Mouse (Mus musculus): ENCODE measurements around the gene Nrp2. TPM values are rescaled to one million over a fixed set of nuclear protein-coding genes. Genes with fewer than 3 reads are reported as not detected.
A peak's percentile ranks its signal among the peaks of the same experiment; 100 is the strongest.

Nrp2 gene
- polyA plus RNA-seq, 1 experiment from 2014 or later = 28.0 TPM

DNA sequence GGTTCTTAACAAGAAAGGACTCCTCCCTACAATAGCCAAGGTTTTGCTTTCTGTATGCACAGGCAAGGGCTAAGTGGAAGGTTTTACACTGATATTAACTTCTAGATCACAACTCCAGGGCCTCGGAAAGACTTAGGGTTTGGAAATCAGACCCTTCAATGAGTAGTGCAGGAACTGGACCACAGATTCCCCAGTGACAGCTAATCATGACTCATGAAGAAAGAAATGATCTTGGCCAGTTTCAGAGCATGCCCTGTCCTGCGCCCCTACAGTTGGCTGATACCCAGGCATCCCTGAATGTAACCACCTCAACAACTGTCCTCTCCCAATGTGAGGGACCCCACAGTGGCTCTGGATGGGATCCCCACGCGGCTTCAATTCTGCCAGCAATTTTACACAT, 60.7 kb downstream of the Nrp2 start:
- no peak overlapping the region for H3K9ac ChIP-seq
- H3K36me3 ChIP-seq = 0 out of 2 replicates have a peak, but pooled peaks cover 3% of the 10 kb centered on the region
- H3K27me3 ChIP-seq (replicated peaks) = no peaks in the 10 kb centered on the region
- WGBS = 88% methylated on average over 4 of the region's 4 CpGs
- ATAC-seq (ENCODE audit: insufficient read depth, low FRiP score, low read depth) = no peak
- no peaks in the 10 kb centered on the region for H3K9me3 ChIP-seq
- no peak overlapping the region for H3K27ac ChIP-seq
- no peaks in the 10 kb centered on the region for H3K4me1 ChIP-seq
- no peak overlapping the region for H3K4me3 ChIP-seq (replicated peaks)
- no peak overlapping the region for H3K4me2 ChIP-seq

DNA sequence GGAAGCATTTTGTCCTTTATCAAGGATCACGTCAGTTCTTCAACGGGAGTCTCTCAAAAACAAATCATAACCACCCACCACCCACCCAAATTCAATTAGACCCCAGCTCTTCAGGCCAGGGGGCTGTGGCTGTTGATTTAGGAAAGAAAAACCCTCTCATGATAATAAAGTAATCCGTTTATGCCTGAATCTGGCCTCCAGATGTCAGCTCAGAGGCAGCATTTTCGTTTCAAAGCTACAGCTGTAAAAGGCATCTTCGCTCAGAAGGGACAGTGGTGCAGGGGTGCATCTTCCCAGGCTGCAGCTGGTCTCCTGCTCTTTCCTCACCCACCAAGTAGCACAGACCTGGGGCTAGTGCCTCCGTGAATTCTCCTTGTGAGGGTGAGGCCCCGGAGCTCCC, 62.1 kb downstream of the Nrp2 start:
- H3K27me3 ChIP-seq (replicated peaks) = no peaks in the 10 kb centered on the region
- no peak overlapping the region for H3K4me2 ChIP-seq
- no peak for ATAC-seq (ENCODE audit: insufficient read depth, low FRiP score, low read depth)
- WGBS = 49% methylated on average over 7 of the region's 7 CpGs
- 0 out of 2 replicates have a peak, but pooled peaks cover 3% of the 10 kb centered on the region for H3K36me3 ChIP-seq
- H3K9ac ChIP-seq = no peak overlapping the region
- no peaks in the 10 kb centered on the region for H3K9me3 ChIP-seq
- no peak overlapping the region for H3K4me3 ChIP-seq (replicated peaks)
- no peaks in the 10 kb centered on the region for H3K4me1 ChIP-seq
- H3K27ac ChIP-seq = no peak overlapping the region

DNA sequence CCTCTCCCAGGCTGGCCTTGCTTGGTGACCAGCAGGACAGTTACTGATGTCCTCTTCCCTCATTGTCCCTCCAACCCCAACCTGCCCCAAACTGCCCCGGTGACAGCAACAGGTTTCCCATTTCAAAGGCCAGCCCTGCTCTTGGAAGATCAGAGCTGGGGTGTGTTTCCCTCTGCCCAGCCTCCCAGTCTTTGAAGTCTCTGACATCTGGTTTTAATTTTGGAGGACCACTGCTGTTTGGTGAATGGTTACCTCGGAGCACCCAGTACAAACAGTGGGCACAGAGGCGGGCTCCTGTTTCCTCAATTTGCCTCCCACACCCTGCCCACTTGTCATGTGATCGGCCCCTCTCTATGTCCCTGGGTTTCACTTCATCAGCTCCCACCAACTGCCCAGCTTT, 63.7 kb downstream of the Nrp2 start:
- no peak for ATAC-seq (ENCODE audit: insufficient read depth, low FRiP score, low read depth)
- Histone ChIP-seq H3K9ac (no peak overlapping the region), H3K4me1 (no peaks in the 10 kb centered on the region), H3K36me3 (peaks cover 9% of the 10 kb centered on the region; the same call in 1 of the 2 replicates), H3K27me3 (replicated peaks) (no peaks in the 10 kb centered on the region), H3K9me3 (no peaks in the 10 kb centered on the region), H3K27ac (no peak overlapping the region), H3K4me2 (0 out of 2 replicates have a peak overlapping the region, but pooled peaks have one; percentile 2), H3K4me3 (replicated peaks) (no peak overlapping the region)
- WGBS = 28% methylated on average over 4 of the region's 4 CpGs

DNA sequence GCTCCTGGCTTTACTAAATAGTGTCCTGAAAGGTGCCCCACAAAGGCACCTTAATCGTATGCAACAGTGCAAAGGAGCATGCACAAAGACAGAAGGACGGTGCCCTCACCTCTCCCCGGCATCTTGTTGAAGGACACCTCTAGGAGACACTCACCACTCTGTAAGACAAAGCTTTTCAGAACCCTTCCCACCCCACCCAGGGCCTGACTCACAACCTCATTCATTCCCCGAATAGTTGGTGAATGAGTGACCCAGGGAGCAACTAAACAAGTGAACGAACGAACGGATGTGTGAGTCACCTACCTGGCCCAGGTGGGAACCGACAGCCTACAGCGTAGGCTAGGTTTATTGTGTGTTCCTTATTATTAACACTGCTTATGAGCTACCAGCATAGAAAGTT, 64.5 kb downstream of the Nrp2 start:
- H3K4me2 ChIP-seq = no peak overlapping the region
- H3K9me3 ChIP-seq = no peaks in the 10 kb centered on the region
- H3K4me3 ChIP-seq (replicated peaks) = no peak overlapping the region
- H3K9ac ChIP-seq = no peak overlapping the region
- no peak overlapping the region for H3K27ac ChIP-seq
- no peak; the same call in 1 of the 2 replicates for ATAC-seq (ENCODE audit: insufficient read depth, low FRiP score, low read depth)
- H3K27me3 ChIP-seq (replicated peaks) = no peaks in the 10 kb centered on the region
- H3K36me3 ChIP-seq = peaks cover 10% of the 10 kb centered on the region; the same call in 1 of the 2 replicates
- H3K4me1 ChIP-seq = no peaks in the 10 kb centered on the region
- 59% methylated on average over 9 of the region's 9 CpGs for WGBS

DNA sequence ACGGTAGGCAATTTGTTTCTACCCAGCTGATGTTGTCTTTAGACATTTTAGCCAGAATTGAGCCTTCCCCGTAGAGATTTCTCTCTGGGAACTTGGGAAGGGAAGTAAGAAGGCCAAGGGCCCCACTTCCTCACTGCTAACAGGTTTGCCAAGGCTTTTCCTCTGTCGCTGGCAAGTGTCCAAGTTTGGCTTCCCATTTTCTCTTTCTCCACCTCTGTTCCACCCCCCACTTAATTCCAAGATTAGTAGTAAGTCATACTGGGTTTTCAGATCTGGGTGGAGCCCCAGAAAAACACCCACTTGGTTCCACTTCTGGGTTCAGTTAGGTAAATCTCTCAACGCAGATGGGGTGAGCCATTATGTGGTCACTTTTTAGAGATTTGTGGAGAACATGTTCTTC, 67.5 kb downstream of the Nrp2 start:
- 65% methylated on average over 4 of the region's 4 CpGs for WGBS
- no peaks in the 10 kb centered on the region for H3K4me1 ChIP-seq

DNA sequence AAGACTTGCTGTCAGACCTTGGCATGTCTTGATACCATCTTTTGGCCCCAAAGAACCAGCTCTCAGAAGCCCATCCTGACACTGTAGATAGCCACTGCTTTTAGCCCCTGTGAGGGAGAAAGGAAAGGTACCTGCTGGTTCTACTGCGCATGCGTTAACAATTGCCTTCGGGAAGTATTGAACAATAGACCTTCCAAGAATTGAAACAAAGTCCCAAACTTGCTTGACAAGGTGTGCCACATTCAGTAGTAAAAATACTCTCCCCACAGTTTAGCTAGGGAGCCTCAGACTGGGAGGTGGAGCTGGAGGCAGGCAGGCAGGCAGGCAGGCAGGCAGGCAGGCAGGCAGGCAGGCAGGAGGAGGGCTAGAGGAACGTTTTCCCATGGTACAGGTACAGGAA, 69.3 kb downstream of the Nrp2 start:
- H3K27ac ChIP-seq = no peak overlapping the region
- no peak overlapping the region for H3K9ac ChIP-seq
- H3K4me1 ChIP-seq = 0 out of 2 replicates have a peak, but pooled peaks cover 5% of the 10 kb centered on the region
- 70% methylated on average over 4 of the region's 4 CpGs for WGBS
- ATAC-seq (ENCODE audit: insufficient read depth, low FRiP score, low read depth) = no peak
- H3K27me3 ChIP-seq (replicated peaks) = no peaks in the 10 kb centered on the region
- H3K36me3 ChIP-seq = peaks cover 7% of the 10 kb centered on the region
- no peak overlapping the region for H3K4me2 ChIP-seq
- no peak overlapping the region for H3K4me3 ChIP-seq (replicated peaks)
- no peaks in the 10 kb centered on the region for H3K9me3 ChIP-seq

More for the DNA sequence above, 67.5 kb downstream of the Nrp2 start:
- no peak overlapping the region for H3K27ac ChIP-seq
- H3K9me3 ChIP-seq = no peaks in the 10 kb centered on the region
- H3K9ac ChIP-seq = no peak overlapping the region
- H3K4me3 ChIP-seq (replicated peaks) = no peak overlapping the region
- peaks cover 7% of the 10 kb centered on the region for H3K36me3 ChIP-seq
- no peak overlapping the region for H3K4me2 ChIP-seq
- H3K27me3 ChIP-seq (replicated peaks) = no peaks in the 10 kb centered on the region
- no peak for ATAC-seq (ENCODE audit: insufficient read depth, low FRiP score, low read depth)

DNA sequence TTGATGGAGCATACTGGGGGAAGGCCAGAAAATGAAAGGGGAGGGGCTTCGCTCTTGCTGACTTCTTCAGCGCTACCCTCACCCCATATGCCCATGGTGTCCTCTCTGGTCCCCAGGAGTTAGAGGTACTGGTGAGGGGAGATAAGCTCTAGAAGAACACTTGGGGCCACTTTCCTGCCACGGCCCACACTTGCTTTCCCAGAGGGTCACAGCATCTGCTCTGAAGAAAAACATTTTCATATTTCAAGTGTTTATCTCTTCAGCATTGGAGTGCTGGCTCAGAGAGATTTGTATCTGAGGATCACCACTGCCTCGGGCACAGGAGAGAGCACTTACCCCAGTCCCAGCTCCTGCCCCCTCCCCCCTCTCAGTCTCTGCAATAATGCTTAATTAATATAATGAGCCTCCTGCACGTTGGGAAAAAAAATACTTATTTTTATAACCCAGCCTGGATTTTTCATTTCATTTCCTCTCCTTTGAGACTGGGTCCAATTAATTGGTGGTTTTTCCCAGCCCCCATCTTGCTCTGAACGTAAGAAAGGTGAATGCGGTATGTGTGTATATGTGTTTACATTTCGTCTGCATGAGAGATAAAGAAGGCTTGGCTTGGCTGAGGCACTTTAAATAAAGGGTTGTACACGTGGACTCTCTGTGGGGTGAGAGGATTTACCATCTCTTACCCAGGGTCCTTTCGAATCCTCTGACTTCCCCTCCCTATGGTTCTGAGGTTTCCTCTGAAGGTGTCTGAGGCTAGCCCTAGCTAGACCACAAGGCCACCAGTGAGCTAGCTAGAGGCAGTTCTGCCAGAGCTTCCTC, 70.2 kb downstream of the Nrp2 start:
- H3K9ac ChIP-seq = no peak overlapping the region
- no peak overlapping the region for H3K4me2 ChIP-seq
- H3K27ac ChIP-seq = no peak overlapping the region
- no peaks in the 10 kb centered on the region for H3K9me3 ChIP-seq
- H3K4me1 ChIP-seq = peaks cover 12% of the 10 kb centered on the region; the same call in 1 of the 2 replicates
- WGBS = 49% methylated on average over 10 of the region's 10 CpGs
- H3K4me3 ChIP-seq (replicated peaks) = no peak overlapping the region
- peak; percentile 53; the same call in 1 of the 2 replicates for ATAC-seq (ENCODE audit: insufficient read depth, low FRiP score, low read depth)
- peaks cover 7% of the 10 kb centered on the region for H3K36me3 ChIP-seq
- no peaks in the 10 kb centered on the region for H3K27me3 ChIP-seq (replicated peaks)

DNA sequence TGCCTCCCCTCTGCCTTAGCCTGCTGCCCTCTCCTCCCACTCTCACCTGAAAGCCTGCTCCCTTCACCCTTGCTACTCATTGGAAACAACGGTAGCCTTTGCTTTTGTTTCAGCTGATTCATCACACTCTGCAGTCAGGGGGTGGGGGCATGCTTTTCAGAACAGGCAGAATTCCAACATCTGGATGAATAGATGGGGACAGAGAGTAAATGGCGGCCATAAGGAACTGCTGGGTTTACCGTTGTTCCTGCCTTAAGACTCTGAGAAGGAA, 70.8 kb downstream of the Nrp2 start:
- no peaks in the 10 kb centered on the region for H3K9me3 ChIP-seq
- WGBS = 53% methylated on average over 3 of the region's 3 CpGs
- H3K27me3 ChIP-seq (replicated peaks) = no peaks in the 10 kb centered on the region
- no peak overlapping the region for H3K4me3 ChIP-seq (replicated peaks)
- H3K4me1 ChIP-seq = peaks cover 12% of the 10 kb centered on the region; the same call in 1 of the 2 replicates
- H3K4me2 ChIP-seq = no peak overlapping the region
- no peak overlapping the region for H3K27ac ChIP-seq
- no peak overlapping the region for H3K9ac ChIP-seq
- peaks cover 7% of the 10 kb centered on the region for H3K36me3 ChIP-seq
- ATAC-seq (ENCODE audit: insufficient read depth, low FRiP score, low read depth) = no peak

DNA sequence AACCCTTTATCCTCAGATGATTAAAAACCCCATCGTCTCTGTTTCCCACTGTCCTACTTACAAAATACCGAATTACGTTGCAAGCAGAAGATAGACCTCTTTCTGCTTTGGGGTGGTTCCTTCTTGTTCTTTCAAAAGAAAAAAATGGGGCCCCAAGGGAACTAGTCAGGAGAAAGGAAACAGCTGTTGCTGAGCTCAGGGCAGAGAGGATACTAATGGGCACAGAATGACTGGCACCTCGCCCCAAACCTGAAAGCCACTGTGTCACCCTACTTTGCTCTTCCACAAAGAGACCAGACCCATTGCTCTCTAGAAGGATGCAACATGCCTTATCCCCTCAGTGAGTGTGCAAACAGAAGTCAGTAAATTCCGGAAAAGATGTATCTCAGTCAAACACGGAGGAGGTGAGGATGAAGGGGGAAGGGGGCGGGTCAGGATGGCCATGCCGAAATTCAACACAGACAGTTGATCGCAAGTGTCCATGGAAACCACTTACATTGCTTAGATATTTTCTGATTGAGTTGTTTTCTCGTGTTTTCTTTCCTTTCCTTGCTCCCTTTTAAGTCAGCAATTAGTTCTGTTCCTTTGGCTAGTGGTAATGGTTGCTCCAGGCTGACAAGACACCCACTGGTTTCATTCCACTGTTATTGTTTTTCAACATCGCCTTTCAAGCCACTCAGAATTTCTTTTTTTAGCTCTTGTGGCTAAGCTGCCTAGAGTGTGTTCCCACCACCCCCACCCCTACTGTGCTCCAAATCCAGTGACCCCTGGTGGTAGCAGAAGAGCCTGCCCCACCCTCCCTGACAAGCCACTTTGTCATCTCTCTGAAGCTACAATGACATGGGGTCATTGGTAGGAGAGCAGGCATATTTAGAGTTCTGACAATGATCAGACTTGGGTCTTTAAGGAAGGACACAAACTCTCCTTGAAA, 71.5 kb downstream of the Nrp2 start:
- WGBS = 74% methylated on average over 11 of the region's 11 CpGs
- peaks cover 7% of the 10 kb centered on the region for H3K36me3 ChIP-seq
- peaks cover 12% of the 10 kb centered on the region; the same call in 1 of the 2 replicates for H3K4me1 ChIP-seq

DNA sequence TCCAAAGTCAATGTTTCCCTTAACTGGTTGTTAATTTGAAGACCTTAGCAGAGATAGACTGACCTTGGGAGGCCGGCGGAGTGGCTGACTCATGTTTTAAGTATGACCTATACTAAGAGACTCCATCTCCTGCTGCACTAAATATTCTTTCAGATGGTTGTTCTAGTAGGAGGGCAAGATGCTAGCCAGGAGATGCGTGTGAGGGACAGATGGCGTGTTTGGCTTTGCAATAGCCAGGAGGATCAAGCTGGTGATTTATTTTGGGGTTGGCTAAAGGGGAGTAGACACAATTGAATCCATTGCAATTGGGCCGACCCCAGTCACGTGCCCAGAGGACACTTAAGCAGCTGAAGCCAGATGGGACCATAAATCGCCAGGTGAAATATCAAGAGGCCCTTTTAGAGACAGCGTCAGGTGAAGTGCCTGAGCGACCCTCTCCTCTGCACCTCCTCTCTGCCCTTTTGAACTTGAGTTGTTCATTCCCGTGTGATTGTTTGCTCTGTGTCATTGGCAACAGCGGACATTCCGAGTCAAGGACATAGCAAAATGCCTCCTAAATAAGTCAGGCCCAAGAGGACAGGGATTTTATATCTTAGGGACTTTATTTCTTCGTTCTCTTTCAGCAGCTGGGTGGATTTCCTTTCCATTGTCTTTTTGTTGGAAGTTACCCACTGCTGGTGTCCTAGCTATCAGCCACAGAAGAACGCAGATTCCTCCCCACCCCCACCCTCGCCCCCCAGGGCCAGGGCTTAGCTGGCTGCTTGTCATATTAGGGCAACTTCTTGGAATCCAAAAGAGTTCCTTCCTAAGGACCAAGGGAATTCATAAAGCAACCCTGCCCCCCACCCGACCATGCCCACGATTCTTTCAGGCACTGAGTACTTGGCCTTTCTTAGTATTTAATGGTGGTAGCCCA, 74.5 kb downstream of the Nrp2 start:
- H3K4me1 ChIP-seq = peaks cover 12% of the 10 kb centered on the region; the same call in 1 of the 2 replicates
- H3K9me3 ChIP-seq = no peaks in the 10 kb centered on the region
- WGBS = 54% methylated on average over 17 of the region's 17 CpGs
- no peak overlapping the region for H3K9ac ChIP-seq
- no peaks in the 10 kb centered on the region; the same call in 1 of the 2 replicates for H3K36me3 ChIP-seq
- no peaks in the 10 kb centered on the region for H3K27me3 ChIP-seq (replicated peaks)
- no peak overlapping the region for H3K4me2 ChIP-seq
- ATAC-seq (ENCODE audit: insufficient read depth, low FRiP score, low read depth) = no peak
- H3K4me3 ChIP-seq (replicated peaks) = no peak overlapping the region
- H3K27ac ChIP-seq = no peak overlapping the region

More for the DNA sequence above, 71.5 kb downstream of the Nrp2 start:
- H3K4me3 ChIP-seq (replicated peaks) = no peak overlapping the region
- no peak overlapping the region for H3K4me2 ChIP-seq
- H3K27me3 ChIP-seq (replicated peaks) = no peaks in the 10 kb centered on the region
- no peaks in the 10 kb centered on the region for H3K9me3 ChIP-seq
- no peak overlapping the region for H3K27ac ChIP-seq
- no peak overlapping the region for H3K9ac ChIP-seq
- no peak for ATAC-seq (ENCODE audit: insufficient read depth, low FRiP score, low read depth)

DNA sequence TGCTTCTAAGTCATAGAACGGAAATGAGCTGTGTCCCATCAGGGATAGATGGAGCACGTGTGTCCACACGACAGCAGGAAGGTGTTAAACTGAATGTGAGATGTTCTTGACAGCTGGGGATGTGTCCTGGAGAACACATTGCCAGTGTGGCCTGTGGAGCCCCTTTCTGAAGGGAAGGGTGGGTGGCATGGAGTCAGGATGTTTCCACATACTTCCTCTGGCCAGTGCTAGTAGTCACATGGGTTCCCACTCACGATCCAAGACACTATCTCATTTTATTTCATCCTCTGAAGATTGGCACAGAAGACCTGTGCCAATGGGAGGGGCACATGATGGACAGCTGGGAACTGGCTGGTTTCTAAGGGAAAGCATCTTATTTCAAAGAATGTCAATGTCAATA, 75.8 kb downstream of the Nrp2 start:
- H3K4me1 ChIP-seq = peaks cover 12% of the 10 kb centered on the region; the same call in 1 of the 2 replicates
- no peak overlapping the region for H3K4me2 ChIP-seq
- H3K9ac ChIP-seq = no peak overlapping the region
- no peaks in the 10 kb centered on the region for H3K27me3 ChIP-seq (replicated peaks)
- ATAC-seq (ENCODE audit: insufficient read depth, low FRiP score, low read depth) = no peak
- no peaks in the 10 kb centered on the region; the same call in none of the 2 replicates for H3K36me3 ChIP-seq
- H3K9me3 ChIP-seq = no peaks in the 10 kb centered on the region
- no peak overlapping the region for H3K4me3 ChIP-seq (replicated peaks)
- WGBS = 74% methylated on average over 4 of the region's 4 CpGs
- H3K27ac ChIP-seq = no peak overlapping the region
